Mouse (Mus musculus): Measurements from ENCODE around the gene Olfr457.
"Not testable (repeated sequence)": the region's sequence is repeated elsewhere in the genome, so short reads cannot be mapped to it uniquely, and the experiment has no call there.

GRCm38 (mm10) chr6:42471298-42471697 is 4.8 kb downstream of the Olfr457 start:
- TF ChIP-seq POLR2A (IDR thresholded peaks at IDR 0.05; ENCODE audit: control insufficient read depth, extremely low read depth, insufficient read depth, low read length, poor library complexity); CTCF (IDR thresholded peaks at IDR 0.05; ENCODE audit: borderline replicate concordance, control insufficient read depth, extremely low read depth, insufficient read depth, low read length, poor library complexity): not testable (repeated sequence)
